Mouse (Mus musculus) lung, embryonic 16.5 days (tissue): ENCODE measurements around the gene Grpel1. TPM values are rescaled to one million over a fixed set of nuclear protein-coding genes. Genes with fewer than 3 reads are reported as not detected.

Source experiments
- ATAC-seq: fragments of 200-750 bp; cut with Nextera tagmentation; 2 replicates; pipeline ENCODE4 v1.8.0; 2017; ENCODE audit warnings: low read depth, mild to moderate bottlenecking, moderate library complexity
- H3K27ac ChIP-seq: fragments of 300-500 bp; sonication (generic); 2 replicates; pipeline ENCODE4 v1.5.1; 2014; ENCODE audit warnings: mild to moderate bottlenecking, control low read depth, low read length
- H3K27me3 ChIP-seq: fragments of 300-500 bp; sonication (generic); 2 replicates; pipeline ENCODE4 v1.6.1; 2014; ENCODE audit warnings: low read depth, low read length, mixed read lengths; ENCODE audit not compliant: control insufficient read depth, insufficient read depth
- H3K36me3 ChIP-seq: fragments of 300-500 bp; sonication (generic); 2 replicates; pipeline ENCODE4 v1.6.1; 2014; ENCODE audit warnings: low read length; ENCODE audit not compliant: control insufficient read depth, insufficient read depth
- H3K4me1 ChIP-seq: fragments of 300-500 bp; sonication (generic); replicated peaks from 2 replicates; pipeline ENCODE4 v1.6.1; 2014; ENCODE audit warnings: low read length, mixed read lengths; ENCODE audit not compliant: control insufficient read depth, insufficient read depth
- H3K4me2 ChIP-seq: fragments of 300-500 bp; sonication (generic); 2 replicates; pipeline ENCODE4 v1.6.1; 2014; ENCODE audit warnings: low read depth, low read length, control low read depth
- H3K4me3 ChIP-seq: fragments of 300-500 bp; sonication (generic); 2 replicates; pipeline ENCODE4 v1.5.1; 2014; ENCODE audit warnings: mild to moderate bottlenecking, low read length, control low read depth
- H3K9ac ChIP-seq: fragments of 300-500 bp; sonication (generic); 2 replicates; pipeline ENCODE4 v1.6.1; 2014; ENCODE audit warnings: low read length, control low read depth
- H3K9me3 ChIP-seq: fragments of 300-500 bp; sonication (generic); 2 replicates; pipeline ENCODE4 v1.6.1; 2016; ENCODE audit warnings: low read length; ENCODE audit not compliant: control insufficient read depth
- WGBS: fragments of 180-500 bp; shearing (Covaris S2); extraction: QIAGEN DNeasy Blood & Tissue Kit; methylation state at CpG from one replicate; pipeline ENCODE4 v1.1.7; 2014; 5-methylcytosine and 5-hydroxymethylcytosine counted together
- polyA plus RNA-seq: library from polyadenylated mRNA; unstranded; fragments of >200 nt; fragmentation: Nextera tagmentation; extraction: Ambion mirVana; gene quantifications from 2 replicates; pipeline ENCODE4 v1.2.1, GENCODE M21; 2015

Grpel1 gene
- polyA plus RNA-seq, result 47.5 and 48.2 TPM in 2 replicates

GRCm38 (mm10) chr5:36464709-36465661, at the start of gene Grpel1:
Gene Grpel1 (plus strand): TSS chr5:36464998.
- H3K27ac ChIP-seq, result no peak within 1 kb of the TSS; the same call in 1 of the 2 replicates
- peak within 1 kb of the TSS; percentile 90 for H3K4me2 ChIP-seq
- H3K9me3 ChIP-seq, result no peaks in the 10 kb centered on the region
- no peaks in the 10 kb centered on the region for H3K27me3 ChIP-seq
- peaks cover 6% of the 10 kb centered on the region; the same call in 1 of the 2 replicates for H3K36me3 ChIP-seq
- H3K4me1 ChIP-seq, result peaks cover 12% of the 10 kb centered on the region
- H3K9ac ChIP-seq, result peak within 1 kb of the TSS; percentile 85
- WGBS, result under 1% methylated on average over 68 of the region's 68 CpGs
- H3K4me3 ChIP-seq, result peak within 1 kb of the TSS; percentile 84
- peak; percentile 98 for ATAC-seq

GRCm38 (mm10) chr5:36419861-36420260, 44.9 kb upstream of the Grpel1 start:
- 73% methylated on average over 3 of the region's 3 CpGs for whole genome bisulfite sequencing
- Histone ChIP-seq H3K27ac (no peak overlapping the region), H3K4me2 (no peak overlapping the region), H3K4me1 (no peaks in the 10 kb centered on the region), H3K9ac (no peak overlapping the region), H3K36me3 (no peaks in the 10 kb centered on the region), H3K4me3 (no peak overlapping the region), H3K9me3 (no peaks in the 10 kb centered on the region), H3K27me3 (no peaks in the 10 kb centered on the region)
- ATAC-seq, result no peak

DNA sequence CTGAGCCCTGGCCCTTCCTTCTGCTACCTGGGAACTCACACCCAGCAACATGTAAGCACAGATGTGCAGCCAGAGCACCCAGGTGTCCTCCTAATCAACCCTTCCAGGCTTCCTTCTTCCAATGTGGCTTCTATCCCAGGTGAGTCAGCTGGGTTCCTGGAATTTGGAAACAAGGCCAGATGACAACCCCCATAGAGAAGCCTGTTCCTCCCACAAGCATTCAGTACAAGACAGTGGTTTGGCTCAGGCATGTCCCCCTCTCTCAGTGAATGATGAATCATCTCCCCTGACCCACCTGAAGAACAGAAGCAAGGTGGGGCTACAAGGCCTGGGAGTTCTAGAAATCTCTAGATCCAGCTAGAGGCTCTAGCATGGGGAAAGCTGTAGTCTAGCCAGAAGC, 42.1 kb upstream of the Grpel1 start:
- H3K4me3 ChIP-seq, result no peak overlapping the region
- H3K36me3 ChIP-seq, result no peaks in the 10 kb centered on the region
- H3K9ac ChIP-seq, result no peak overlapping the region
- no peak overlapping the region for H3K4me2 ChIP-seq
- ATAC-seq, result no peak
- no peak overlapping the region for H3K27ac ChIP-seq
- H3K9me3 ChIP-seq, result no peaks in the 10 kb centered on the region
- H3K27me3 ChIP-seq, result no peaks in the 10 kb centered on the region
- no peaks in the 10 kb centered on the region for H3K4me1 ChIP-seq

- Histone ChIP-seq H3K4me2 (no peak overlapping the region), H3K9me3 (no peaks in the 10 kb centered on the region), H3K4me3 (no peak overlapping the region), H3K9ac (no peak overlapping the region), H3K4me1 (no peaks in the 10 kb centered on the region), H3K27ac (no peak overlapping the region), H3K27me3 (no peaks in the 10 kb centered on the region), H3K36me3 (no peaks in the 10 kb centered on the region)
- no peak for ATAC-seq
Measured at GRCm38 (mm10) chr5:36424676-36425075, 40.1 kb upstream of the Grpel1 start.

GRCm38 (mm10) chr5:36426404-36426803, 38.4 kb upstream of the Grpel1 start:
- Histone ChIP-seq H3K36me3 (no peaks in the 10 kb centered on the region), H3K9ac (no peak overlapping the region), H3K4me3 (no peak overlapping the region), H3K27ac (no peak overlapping the region), H3K4me1 (no peaks in the 10 kb centered on the region), H3K27me3 (no peaks in the 10 kb centered on the region), H3K9me3 (no peaks in the 10 kb centered on the region), H3K4me2 (no peak overlapping the region)
- 60% methylated on average over 5 of the region's 5 CpGs for WGBS
- ATAC-seq, result no peak

GRCm38 (mm10) chr5:36427831-36428230, 37.0 kb upstream of the Grpel1 start:
- Histone ChIP-seq H3K4me3 (no peak overlapping the region), H3K27ac (no peak overlapping the region), H3K9ac (no peak overlapping the region), H3K4me1 (no peaks in the 10 kb centered on the region), H3K4me2 (no peak overlapping the region), H3K27me3 (no peaks in the 10 kb centered on the region), H3K36me3 (no peaks in the 10 kb centered on the region), H3K9me3 (no peaks in the 10 kb centered on the region)
- ATAC-seq, result no peak
- 20% methylated on average over 11 of the region's 11 CpGs for WGBS

GRCm38 (mm10) chr5:36429551-36429950, 35.2 kb upstream of the Grpel1 start:
- H3K4me2 ChIP-seq, result no peak overlapping the region
- no peak for ATAC-seq
- no peaks in the 10 kb centered on the region for H3K36me3 ChIP-seq
- no peak overlapping the region for H3K9ac ChIP-seq
- H3K9me3 ChIP-seq, result no peaks in the 10 kb centered on the region
- H3K27me3 ChIP-seq, result no peaks in the 10 kb centered on the region
- no peak overlapping the region for H3K4me3 ChIP-seq
- H3K27ac ChIP-seq, result no peak overlapping the region
- no peaks in the 10 kb centered on the region for H3K4me1 ChIP-seq
- WGBS, result 62% methylated on average over 3 of the region's 3 CpGs

DNA sequence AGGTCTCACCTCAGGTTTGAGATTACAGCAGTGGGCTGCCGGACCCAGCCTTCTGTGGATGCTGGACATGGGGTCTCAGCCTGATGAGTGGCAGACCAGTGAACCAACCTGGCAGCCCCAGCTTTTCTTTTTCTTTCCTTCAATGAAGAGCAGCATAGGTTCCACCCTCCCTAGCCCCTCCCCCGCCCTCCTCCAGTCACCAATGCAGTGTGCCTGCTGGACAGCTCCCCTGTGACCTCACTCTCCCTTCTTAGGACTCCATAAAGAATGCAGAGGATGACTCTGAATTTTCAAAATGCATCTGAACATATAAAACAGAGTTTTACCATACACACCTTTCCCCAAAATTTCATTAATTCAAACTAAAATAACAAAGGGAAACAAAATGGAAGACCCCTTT, 33.1 kb upstream of the Grpel1 start:
- Histone ChIP-seq H3K4me3 (no peak overlapping the region), H3K9me3 (no peaks in the 10 kb centered on the region), H3K9ac (no peak overlapping the region), H3K27ac (no peak overlapping the region), H3K27me3 (no peaks in the 10 kb centered on the region), H3K4me2 (no peak overlapping the region), H3K36me3 (no peaks in the 10 kb centered on the region), H3K4me1 (no peaks in the 10 kb centered on the region)
- no peak for ATAC-seq
- 70% methylated on average over 2 of the region's 2 CpGs for WGBS

DNA sequence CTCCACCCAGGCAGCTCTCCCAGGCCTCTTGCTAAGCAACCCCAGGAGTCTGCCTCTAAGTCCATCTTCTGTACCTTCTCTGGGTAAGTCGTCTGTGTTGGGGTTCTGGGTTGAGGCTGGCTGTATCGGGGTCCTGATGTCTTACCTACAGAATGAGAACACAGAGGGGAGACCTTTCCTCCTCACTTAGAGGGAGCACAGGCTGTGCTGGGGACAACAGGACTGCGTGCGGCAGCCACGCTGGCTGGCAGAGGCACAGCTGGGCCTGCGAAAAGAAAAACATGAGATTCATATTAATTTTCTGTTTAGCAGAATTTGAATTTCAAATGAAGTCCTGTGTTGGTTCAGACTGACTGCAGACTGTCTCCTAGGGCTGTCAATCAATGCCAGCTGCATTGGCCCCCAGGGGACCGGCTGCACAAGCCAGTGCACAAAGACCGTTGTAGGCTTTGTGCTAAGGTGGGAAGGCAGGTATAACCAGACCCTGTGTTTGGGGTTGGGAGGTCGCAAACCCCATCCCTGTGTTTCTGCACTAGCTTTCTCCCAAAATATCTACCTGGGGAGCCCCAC, 30.3 kb upstream of the Grpel1 start:
- Histone ChIP-seq H3K4me2 (no peak overlapping the region), H3K27me3 (no peaks in the 10 kb centered on the region), H3K4me3 (no peak overlapping the region), H3K4me1 (no peaks in the 10 kb centered on the region), H3K9ac (no peak overlapping the region), H3K36me3 (no peaks in the 10 kb centered on the region), H3K9me3 (no peaks in the 10 kb centered on the region), H3K27ac (no peak overlapping the region)
- WGBS, result 72% methylated on average over 9 of the region's 9 CpGs
- ATAC-seq, result no peak
